Mouse (Mus musculus) MEL (cell line): Measurements from ENCODE around the gene Manba. TPM values are rescaled to one million over a fixed set of nuclear protein-coding genes. Genes with fewer than 3 reads are reported as not detected.
A peak's percentile ranks its signal among the peaks of the same experiment; 100 is the strongest.

Source experiments
- DNase-seq: peaks from one replicate; pipeline ENCODE4 v3.0.0; 2011; ENCODE audit warnings: low read depth, low spot score
- H3K27ac ChIP-seq: 2 replicates; pipeline ENCODE4 v1.5.1; 2012; ENCODE audit warnings: low read depth, mild to moderate bottlenecking, control low read depth, low read length, moderate library complexity; ENCODE audit not compliant: control insufficient read depth
- H3K27me3 ChIP-seq, 2 experiments: fragments of 150-350 bp in 1 of 2; sonication (generic) in 1 of 2; 2 replicates each; pipeline ENCODE4 v1.6.1; 2012; ENCODE audit warnings: low read length in 2 of 2, mild to moderate bottlenecking in 2 of 2, improper control_type of control experiment in 1 of 2, moderate library complexity in 1 of 2; ENCODE audit not compliant: insufficient read depth in 2 of 2, control insufficient read depth in 1 of 2
- H3K36me3 ChIP-seq, 2 experiments: 2 replicates each; pipeline ENCODE4 v1.6.1; 2012 to 2014; ENCODE audit warnings: low read length in 2 of 2, improper control_type of control experiment in 1 of 2, inconsistent platforms in 1 of 2, mild to moderate bottlenecking in 1 of 2; ENCODE audit not compliant: insufficient read depth in 2 of 2, control insufficient read depth in 1 of 2
- H3K4me1 ChIP-seq, 2 experiments: fragments of 150-350 bp in 1 of 2; sonication (generic) in 1 of 2; 2 replicates each; pipeline ENCODE4 v1.6.1; 2012; ENCODE audit warnings: low read length in 2 of 2, improper control_type of control experiment in 1 of 2, mild to moderate bottlenecking in 1 of 2; ENCODE audit not compliant: insufficient read depth in 2 of 2, control insufficient read depth in 1 of 2
- H3K4me3 ChIP-seq, 2 experiments: fragments of 150-350 bp in 1 of 2; sonication (generic) in 1 of 2; 2 replicates each; pipeline ENCODE4 v1.5.1; 2012; ENCODE audit warnings: low read depth in 2 of 2, low read length in 2 of 2, mild to moderate bottlenecking in 2 of 2, moderate library complexity in 2 of 2, control low read depth in 1 of 2, improper control_type of control experiment in 1 of 2; ENCODE audit not compliant: control insufficient read depth in 1 of 2, insufficient read depth in 1 of 2
- H3K79me2 ChIP-seq: 2 replicates; pipeline ENCODE4 v1.6.1; 2012; ENCODE audit warnings: mild to moderate bottlenecking, low read length, moderate library complexity; ENCODE audit not compliant: control insufficient read depth, poor library complexity, insufficient read depth
- H3K9ac ChIP-seq: 2 replicates; pipeline ENCODE4 v1.6.1; 2012; ENCODE audit warnings: low read depth, mild to moderate bottlenecking, control low read depth, low read length, moderate library complexity; ENCODE audit not compliant: control insufficient read depth, poor library complexity, severe bottlenecking
- H3K9me3 ChIP-seq: fragments of 150-350 bp; sonication (generic); replicated peaks from 2 replicates; pipeline ENCODE4 v1.6.1; 2012; ENCODE audit warnings: mild to moderate bottlenecking, low read length, improper control_type of control experiment, moderate library complexity; ENCODE audit not compliant: insufficient read depth
- BHLHE40 ChIP-seq: IDR thresholded peaks from 2 replicates; pipeline ENCODE4 v1.6.1; 2012; ENCODE audit warnings: low read depth, mild to moderate bottlenecking, inconsistent platforms, low read length, improper control_type of control experiment, borderline replicate concordance
- CHD2 ChIP-seq: IDR thresholded peaks from 2 replicates; pipeline ENCODE4 v1.6.1; 2011; ENCODE audit warnings: low read length, improper control_type of control experiment
- CTCF ChIP-seq, 3 experiments: IDR thresholded peaks in 2 of 3; conservative IDR thresholded peaks in 1 of 3; 2 replicates each; pipeline ENCODE4 v1.5.1; 2011 to 2012; ENCODE audit warnings: low read length in 3 of 3, low read depth in 2 of 3, mild to moderate bottlenecking in 2 of 3, improper control_type of control experiment in 1 of 3, inconsistent platforms in 1 of 3, mixed read lengths in 1 of 3, moderate library complexity in 1 of 3; ENCODE audit not compliant: control insufficient read depth in 1 of 3, insufficient read depth in 1 of 3, poor library complexity in 1 of 3, severe bottlenecking in 1 of 3
- ELF1 ChIP-seq: IDR thresholded peaks from 2 replicates; pipeline ENCODE4 v1.6.1; 2014; ENCODE audit warnings: low read depth, mild to moderate bottlenecking, inconsistent platforms, low read length, improper control_type of control experiment, moderate library complexity
- GATA1 ChIP-seq: IDR thresholded peaks from 2 replicates; pipeline ENCODE4 v1.6.1; 2011; ENCODE audit warnings: low read depth, low read length, improper control_type of control experiment
- JUND ChIP-seq: IDR thresholded peaks from 2 replicates; pipeline ENCODE4 v1.6.1; 2011; ENCODE audit warnings: low read depth, mild to moderate bottlenecking, improper control_type of control experiment, low read length
- MAZ ChIP-seq: IDR thresholded peaks from 2 replicates; pipeline ENCODE4 v1.6.1; 2012; ENCODE audit warnings: low read depth, mild to moderate bottlenecking, inconsistent platforms, low read length, improper control_type of control experiment
- RCOR1 ChIP-seq: IDR thresholded peaks from 2 replicates; pipeline ENCODE4 v1.6.1; 2012; ENCODE audit warnings: low read depth, mild to moderate bottlenecking, inconsistent platforms, low read length, improper control_type of control experiment
- SIN3A ChIP-seq: IDR thresholded peaks from 2 replicates; pipeline ENCODE4 v1.6.1; 2012; ENCODE audit warnings: low read length, improper control_type of control experiment, inconsistent platforms
- SMC3 ChIP-seq: IDR thresholded peaks from 2 replicates; pipeline ENCODE4 v1.6.1; 2011; ENCODE audit warnings: low read depth, low read length, improper control_type of control experiment
- TBP ChIP-seq: IDR thresholded peaks from 2 replicates; pipeline ENCODE4 v1.8.0; 2011; ENCODE audit warnings: low read depth, low read length, improper control_type of control experiment
- UBTF ChIP-seq: IDR thresholded peaks from 2 replicates; pipeline ENCODE4 v1.6.1; 2012; ENCODE audit warnings: low read depth, mild to moderate bottlenecking, inconsistent platforms, low read length, improper control_type of control experiment, moderate library complexity, borderline replicate concordance; ENCODE audit not compliant: insufficient read depth
- USF1 ChIP-seq: IDR thresholded peaks from 2 replicates; pipeline ENCODE4 v1.6.1; 2014; ENCODE audit warnings: low read depth, mild to moderate bottlenecking, inconsistent platforms, low read length, improper control_type of control experiment, moderate library complexity
- USF2 ChIP-seq, 2 experiments: IDR thresholded peaks; 2 replicates each; pipeline ENCODE4 v1.6.1; 2011 to 2012; ENCODE audit warnings: improper control_type of control experiment in 2 of 2, low read length in 2 of 2, borderline replicate concordance in 1 of 2, inconsistent platforms in 1 of 2, low read depth in 1 of 2, mild to moderate bottlenecking in 1 of 2; ENCODE audit not compliant: insufficient read depth in 1 of 2
- polyA plus RNA-seq, 2 experiments: library from polyadenylated mRNA; stranded (reverse) in 1 of 2; unstranded in 1 of 2; fragments of >175 nt in 1 of 2; fragments of >200 nt in 1 of 2; gene quantifications; 2 replicates each; pipeline versions ENCODE4 v1.2.1 to v1.2.4; 2012; ENCODE audit warnings: low replicate concordance in 2 of 2, low read depth in 1 of 2; ENCODE audit not compliant: insufficient read length in 2 of 2, insufficient read depth in 1 of 2, missing spikeins in 1 of 2
- total RNA-seq: library from RNA; depleted of rRNA; stranded (reverse); fragments of 300-350 nt; gene quantifications from 2 replicates; pipeline ENCODE4 v1.2.3, GENCODE M21; 2012

Manba gene
- total and polyA plus RNA-seq, 3 experiments: 8.1 to 10.6 TPM; not detected in 1

- no peak for TF ChIP-seq MAZ
- no peak for TF ChIP-seq USF2 (IDR thresholded peaks at IDR 0.05; ENCODE audit: borderline replicate concordance in 1 of 2, insufficient read depth in 1 of 2, low read depth in 1 of 2, low read length in 2 of 2)
- no peak for TF ChIP-seq BHLHE40
- TF ChIP-seq ELF1: peak; percentile 13
- TF ChIP-seq SIN3A: 0 out of 2 replicates have a peak, but pooled peaks have one; percentile 19
- TF ChIP-seq UBTF: no peak
- TF ChIP-seq, all 39 proteins: peak for 5
Observed at GRCm38 (mm10) chr3:135485900-135486241, 460 bp downstream of the Manba start (continued).

GRCm38 (mm10) chr3:135486351-135486750, 940 bp downstream of the Manba start:
- Histone ChIP-seq H3K36me3 (peaks cover 0 to 7% of the 10 kb centered on the region in 2 experiments; a peak in 2 of 4 replicates), H3K27ac (no peak overlapping the region), H3K79me2 (peaks cover 3% of the 10 kb centered on the region; the same call in 1 of the 2 replicates), H3K27me3 (no peaks in the 10 kb centered on the region), H3K9ac (peak overlapping the region; percentile 69), H3K9me3 (no peaks in the 10 kb centered on the region), H3K4me3 (peak overlapping the region; percentile 71 to 97), H3K4me1 (peaks cover 8 to 13% of the 10 kb centered on the region in 2 experiments)
- peak; percentile 26 for DNase-seq
- TF ChIP-seq TBP (no peak), GATA1 (no peak), CTCF (IDR thresholded peaks at IDR 0.05 in 2 of 3, conservative IDR thresholded peaks at IDR 0.05 in 1 of 3; ENCODE audit: control insufficient read depth in 1 of 3, insufficient read depth in 1 of 3, low read depth in 2 of 3, low read length in 3 of 3, poor library complexity in 1 of 3, severe bottlenecking in 1 of 3) (no peak), USF1 (peak; percentile 49; the same call in 1 of the 2 replicates), SIN3A (no peak), BHLHE40 (no peak)

GRCm38 (mm10) chr3:135487803-135488202, 2.4 kb downstream of the Manba start:
- no peak overlapping the region for H3K4me3 ChIP-seq
- peaks cover 3% of the 10 kb centered on the region; the same call in 1 of the 2 replicates for H3K79me2 ChIP-seq
- H3K4me1 ChIP-seq: peaks cover 8 to 13% of the 10 kb centered on the region in 2 experiments
- H3K36me3 ChIP-seq: peaks cover 0 to 7% of the 10 kb centered on the region in 2 experiments; a peak in 2 of 4 replicates
- no peak for DNase-seq
- no peak overlapping the region for H3K9ac ChIP-seq
- H3K27me3 ChIP-seq: no peaks in the 10 kb centered on the region
- no peaks in the 10 kb centered on the region for H3K9me3 ChIP-seq
- TF ChIP-seq JUND (no peak), CHD2 (no peak), RCOR1 (peak; percentile 57), SMC3 (no peak), USF1 (no peak)
- no peak overlapping the region for H3K27ac ChIP-seq
